Mouse (Mus musculus): ENCODE measurements around the gene Actr6. TPM values are rescaled to one million over a fixed set of nuclear protein-coding genes. Genes with fewer than 3 reads are reported as not detected.
"Not testable (repeated sequence)": the region's sequence is repeated elsewhere in the genome, so short reads cannot be mapped to it uniquely, and the experiment has no call there.

Actr6 gene
- polyA plus RNA-seq, 1 experiment from 2014 or later = 33.2 TPM

DNA sequence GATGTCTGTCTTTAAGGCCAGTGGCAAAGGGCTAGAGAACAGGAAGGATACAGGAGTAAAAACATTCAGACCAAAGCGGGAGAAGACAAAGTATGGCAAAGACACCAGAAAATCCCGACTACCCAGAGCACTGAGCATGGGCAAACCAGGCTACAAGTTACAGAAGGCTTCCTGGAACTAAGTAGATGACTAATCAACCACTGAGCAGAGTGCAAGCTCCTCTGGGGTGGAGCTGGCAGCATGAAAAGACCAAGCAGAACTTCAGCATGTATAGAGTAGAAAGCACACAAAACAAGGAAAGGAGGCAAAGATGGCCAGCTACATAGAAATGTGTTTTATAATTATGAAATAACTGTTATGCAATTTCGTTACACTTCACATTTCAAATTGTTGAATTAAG lies 51.6 kb downstream of the Actr6 start:
- peaks cover 21% of the 10 kb centered on the region for H3K4me1 ChIP-seq (replicated peaks; ENCODE audit: control insufficient read depth, insufficient read depth, low read length)
- no peak for ATAC-seq (replicated peaks; ENCODE audit: low FRiP score)
- 75% methylated on average over 3 of the region's 3 CpGs for WGBS

DNA sequence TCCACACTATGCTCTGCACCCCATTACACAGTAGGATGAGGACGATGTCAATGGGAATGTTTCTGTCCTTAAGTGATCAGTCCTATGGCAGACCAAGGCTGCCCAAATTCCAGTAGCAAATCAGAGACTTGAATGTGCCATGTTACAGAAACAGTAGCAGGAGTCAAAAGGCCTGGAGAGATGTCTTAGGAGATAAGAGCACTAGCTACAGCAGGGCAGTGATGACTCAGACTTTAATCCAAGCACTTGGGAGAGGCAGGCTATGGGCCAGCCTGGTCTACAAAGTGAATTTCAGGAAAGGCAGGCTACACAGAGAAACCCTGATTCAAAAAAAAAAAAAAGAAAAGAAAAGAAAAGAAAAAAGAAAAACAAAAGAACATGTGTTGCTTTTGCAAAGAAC lies 52.6 kb downstream of the Actr6 start:
- Histone ChIP-seq H3K4me2 (no peak overlapping the region), H3K4me3 (ENCODE audit: low read depth, low read length) (no peak overlapping the region), H3K9ac (ENCODE audit: low read depth, low read length) (no peak overlapping the region), H3K9me3 (ENCODE audit: control insufficient read depth, low read length) (no peaks in the 10 kb centered on the region), H3K27ac (ENCODE audit: low read depth, low read length) (no peak overlapping the region), H3K4me1 (replicated peaks; ENCODE audit: control insufficient read depth, insufficient read depth, low read length) (peaks cover 14% of the 10 kb centered on the region), H3K36me3 (ENCODE audit: control insufficient read depth, insufficient read depth, low read length) (peaks cover 3% of the 10 kb centered on the region; the same call in 1 of the 2 replicates), H3K27me3 (replicated peaks; ENCODE audit: control insufficient read depth, insufficient read depth, low read length) (no peaks in the 10 kb centered on the region)
- ATAC-seq (replicated peaks; ENCODE audit: low FRiP score) (no peak), DNase-seq (ENCODE audit: low spot score) (no peak)
- 98% methylated on average over 1 of the region's 1 CpGs for WGBS

More for the DNA sequence above, 51.6 kb downstream of the Actr6 start:
- Histone ChIP-seq H3K27me3 (replicated peaks; ENCODE audit: control insufficient read depth, insufficient read depth, low read length) (no peaks in the 10 kb centered on the region), H3K36me3 (ENCODE audit: control insufficient read depth, insufficient read depth, low read length) (peaks cover 3% of the 10 kb centered on the region; the same call in 1 of the 2 replicates), H3K9ac (ENCODE audit: low read depth, low read length) (no peak overlapping the region), H3K27ac (ENCODE audit: low read depth, low read length) (no peak overlapping the region), H3K4me3 (ENCODE audit: low read depth, low read length) (no peak overlapping the region), H3K4me2 (no peak overlapping the region), H3K9me3 (ENCODE audit: control insufficient read depth, low read length) (no peaks in the 10 kb centered on the region)
- DNase-seq (ENCODE audit: low spot score) = no peak

DNA sequence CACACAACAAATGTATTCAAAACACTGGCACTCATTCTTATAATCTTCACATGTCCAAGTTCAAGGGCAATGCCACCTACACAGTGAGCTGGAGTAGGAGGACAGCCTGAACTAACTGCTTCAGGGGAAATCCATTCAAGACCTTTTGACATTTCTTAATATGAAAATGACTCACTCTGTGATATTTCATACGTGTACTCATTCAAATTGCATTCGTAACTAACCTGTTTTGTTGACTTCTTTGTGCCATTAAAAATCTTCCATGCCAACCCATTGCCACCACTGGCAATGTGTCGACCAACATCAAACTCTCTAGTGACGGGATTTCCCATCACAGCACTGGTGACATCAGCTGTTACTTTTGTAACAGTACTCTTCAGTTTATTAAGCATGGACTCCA lies 54.0 kb downstream of the Actr6 start:
- no peak overlapping the region for H3K9ac ChIP-seq (ENCODE audit: low read depth, low read length)
- no peak overlapping the region for H3K4me2 ChIP-seq
- H3K9me3 ChIP-seq (ENCODE audit: control insufficient read depth, low read length) = no peaks in the 10 kb centered on the region
- H3K27ac ChIP-seq (ENCODE audit: low read depth, low read length) = no peak overlapping the region
- ATAC-seq (replicated peaks; ENCODE audit: low FRiP score) (no peak), DNase-seq (ENCODE audit: low spot score) (no peak)
- no peak overlapping the region for H3K4me3 ChIP-seq (ENCODE audit: low read depth, low read length)
- peaks cover 14% of the 10 kb centered on the region for H3K4me1 ChIP-seq (replicated peaks; ENCODE audit: control insufficient read depth, insufficient read depth, low read length)
- H3K27me3 ChIP-seq (replicated peaks; ENCODE audit: control insufficient read depth, insufficient read depth, low read length) = no peaks in the 10 kb centered on the region
- 92% methylated on average over 4 of the region's 4 CpGs for WGBS
- H3K36me3 ChIP-seq (ENCODE audit: control insufficient read depth, insufficient read depth, low read length) = peaks cover 3% of the 10 kb centered on the region; the same call in 1 of the 2 replicates

DNA sequence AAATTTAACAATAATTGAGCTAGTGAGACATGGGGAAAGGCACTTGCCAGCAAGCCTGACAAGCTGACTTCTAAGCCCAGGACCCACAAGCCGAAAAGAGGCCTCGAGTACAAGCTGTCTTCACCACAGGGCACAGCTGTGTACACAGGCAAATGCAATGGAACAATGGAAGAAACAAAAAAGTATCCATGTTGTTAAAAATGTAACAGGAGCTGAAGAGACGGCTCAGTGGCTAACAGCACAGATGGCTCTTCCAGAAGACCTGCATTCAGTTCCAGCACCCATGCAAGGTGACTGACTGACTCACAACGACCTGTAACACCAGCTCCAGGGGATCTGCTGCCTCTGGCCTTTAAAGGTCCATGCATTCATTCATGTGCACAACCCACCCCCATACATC lies 55.5 kb downstream of the Actr6 start:
- H3K36me3 ChIP-seq (ENCODE audit: control insufficient read depth, insufficient read depth, low read length) = peaks cover 3% of the 10 kb centered on the region; the same call in 1 of the 2 replicates
- ATAC-seq (replicated peaks; ENCODE audit: low FRiP score) (no peak), DNase-seq (ENCODE audit: low spot score) (no peak)
- no peak overlapping the region for H3K4me3 ChIP-seq (ENCODE audit: low read depth, low read length)
- H3K27me3 ChIP-seq (replicated peaks; ENCODE audit: control insufficient read depth, insufficient read depth, low read length) = no peaks in the 10 kb centered on the region
- no peak overlapping the region for H3K9ac ChIP-seq (ENCODE audit: low read depth, low read length)
- no peak overlapping the region for H3K4me2 ChIP-seq
- peaks cover 5% of the 10 kb centered on the region; the same call in 1 of the 2 replicates for H3K4me1 ChIP-seq (replicated peaks; ENCODE audit: control insufficient read depth, insufficient read depth, low read length)
- no peak overlapping the region for H3K27ac ChIP-seq (ENCODE audit: low read depth, low read length)
- H3K9me3 ChIP-seq (ENCODE audit: control insufficient read depth, low read length) = no peaks in the 10 kb centered on the region
- 79% methylated on average over 4 of the region's 4 CpGs for WGBS

DNA sequence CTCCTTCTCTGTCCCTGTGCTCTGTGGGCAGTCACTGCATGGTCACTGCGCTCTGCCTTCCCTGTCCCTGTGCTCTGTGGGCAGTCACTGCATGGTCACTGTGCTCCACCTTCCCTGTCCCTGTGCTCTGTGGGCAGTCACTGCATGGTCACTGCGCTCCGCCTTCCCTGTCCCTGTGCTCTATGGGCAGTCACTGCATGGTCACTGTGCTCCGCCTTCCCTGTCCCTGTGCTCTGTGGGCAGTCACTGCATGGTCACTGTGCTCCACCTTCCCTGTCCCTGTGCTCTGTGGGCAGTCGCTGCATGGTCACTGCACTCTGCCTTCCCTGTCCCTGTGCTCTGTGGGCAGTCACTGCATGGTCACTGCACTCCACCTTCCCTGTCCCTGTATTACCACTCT lies 61.7 kb downstream of the Actr6 start:
- not testable (repeated sequence) for H3K4me1 ChIP-seq (replicated peaks; ENCODE audit: control insufficient read depth, insufficient read depth, low read length); H3K27me3 ChIP-seq (replicated peaks; ENCODE audit: control insufficient read depth, insufficient read depth, low read length); H3K27ac ChIP-seq (ENCODE audit: low read depth, low read length); H3K36me3 ChIP-seq (ENCODE audit: control insufficient read depth, insufficient read depth, low read length); H3K4me3 ChIP-seq (ENCODE audit: low read depth, low read length); H3K9ac ChIP-seq (ENCODE audit: low read depth, low read length); DNase-seq (ENCODE audit: low spot score); H3K4me2 ChIP-seq; H3K9me3 ChIP-seq (ENCODE audit: control insufficient read depth, low read length); ATAC-seq (replicated peaks; ENCODE audit: low FRiP score)
- 99% methylated on average over 5 of the region's 5 CpGs for WGBS

DNA sequence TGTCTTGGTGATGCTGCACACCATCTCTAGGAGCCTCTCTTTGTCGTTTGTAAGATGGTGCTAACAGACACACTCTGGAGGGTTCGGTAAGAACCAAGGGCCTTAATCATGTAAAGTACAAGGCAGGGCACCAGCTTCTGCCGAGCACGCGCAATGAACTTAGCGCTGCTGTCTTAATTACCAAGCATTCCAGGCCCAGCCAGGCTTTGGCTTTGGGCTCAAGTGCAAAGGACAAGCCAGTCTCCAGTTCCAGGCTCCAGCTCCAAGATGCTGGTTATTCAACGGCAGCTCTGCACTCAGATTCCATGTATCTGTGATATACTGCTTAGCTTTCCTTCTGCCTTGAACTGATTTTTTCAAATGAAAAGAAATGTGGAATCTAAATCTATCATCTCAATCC lies 64.5 kb downstream of the Actr6 start:
- H3K27me3 ChIP-seq (replicated peaks; ENCODE audit: control insufficient read depth, insufficient read depth, low read length) = no peaks in the 10 kb centered on the region
- no peak overlapping the region for H3K9ac ChIP-seq (ENCODE audit: low read depth, low read length)
- 87% methylated on average over 7 of the region's 7 CpGs for WGBS
- DNase-seq (ENCODE audit: low spot score) = no peak
- H3K36me3 ChIP-seq (ENCODE audit: control insufficient read depth, insufficient read depth, low read length) = no peaks in the 10 kb centered on the region; the same call in 1 of the 2 replicates
- no peak overlapping the region for H3K27ac ChIP-seq (ENCODE audit: low read depth, low read length)
- no peak overlapping the region for H3K4me2 ChIP-seq
- no peaks in the 10 kb centered on the region for H3K9me3 ChIP-seq (ENCODE audit: control insufficient read depth, low read length)
- H3K4me1 ChIP-seq (replicated peaks; ENCODE audit: control insufficient read depth, insufficient read depth, low read length) = no peaks in the 10 kb centered on the region
- no peak overlapping the region for H3K4me3 ChIP-seq (ENCODE audit: low read depth, low read length)
- no peak for ATAC-seq (replicated peaks; ENCODE audit: low FRiP score)

DNA sequence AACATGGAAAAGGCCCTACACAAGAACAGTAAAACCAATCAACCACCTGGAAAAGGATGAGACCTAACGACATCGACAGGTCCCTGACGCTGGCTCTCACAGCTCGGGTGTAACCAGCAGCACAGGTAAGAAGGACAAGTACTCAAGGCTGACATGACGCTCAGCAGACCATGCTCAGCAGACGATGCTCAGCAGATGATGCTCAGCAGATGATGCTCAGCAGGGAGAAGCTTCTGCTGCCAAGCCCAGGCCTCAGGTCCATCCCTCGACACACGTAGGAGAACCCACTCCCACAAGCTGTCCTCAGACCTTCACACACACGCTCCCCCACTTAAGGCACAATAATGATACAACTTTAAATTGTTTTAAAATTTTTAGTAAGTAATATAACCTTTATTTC lies 66.4 kb downstream of the Actr6 start:
- Histone ChIP-seq H3K4me2 (no peak overlapping the region), H3K27ac (ENCODE audit: low read depth, low read length) (no peak overlapping the region), H3K27me3 (replicated peaks; ENCODE audit: control insufficient read depth, insufficient read depth, low read length) (no peaks in the 10 kb centered on the region), H3K36me3 (ENCODE audit: control insufficient read depth, insufficient read depth, low read length) (no peaks in the 10 kb centered on the region; the same call in 1 of the 2 replicates), H3K4me3 (ENCODE audit: low read depth, low read length) (no peak overlapping the region), H3K9me3 (ENCODE audit: control insufficient read depth, low read length) (no peaks in the 10 kb centered on the region), H3K9ac (ENCODE audit: low read depth, low read length) (no peak overlapping the region), H3K4me1 (replicated peaks; ENCODE audit: control insufficient read depth, insufficient read depth, low read length) (no peaks in the 10 kb centered on the region)
- WGBS = 91% methylated on average over 9 of the region's 9 CpGs
- DNase-seq (ENCODE audit: low spot score) = no peak
- ATAC-seq (replicated peaks; ENCODE audit: low FRiP score) = no peak

DNA sequence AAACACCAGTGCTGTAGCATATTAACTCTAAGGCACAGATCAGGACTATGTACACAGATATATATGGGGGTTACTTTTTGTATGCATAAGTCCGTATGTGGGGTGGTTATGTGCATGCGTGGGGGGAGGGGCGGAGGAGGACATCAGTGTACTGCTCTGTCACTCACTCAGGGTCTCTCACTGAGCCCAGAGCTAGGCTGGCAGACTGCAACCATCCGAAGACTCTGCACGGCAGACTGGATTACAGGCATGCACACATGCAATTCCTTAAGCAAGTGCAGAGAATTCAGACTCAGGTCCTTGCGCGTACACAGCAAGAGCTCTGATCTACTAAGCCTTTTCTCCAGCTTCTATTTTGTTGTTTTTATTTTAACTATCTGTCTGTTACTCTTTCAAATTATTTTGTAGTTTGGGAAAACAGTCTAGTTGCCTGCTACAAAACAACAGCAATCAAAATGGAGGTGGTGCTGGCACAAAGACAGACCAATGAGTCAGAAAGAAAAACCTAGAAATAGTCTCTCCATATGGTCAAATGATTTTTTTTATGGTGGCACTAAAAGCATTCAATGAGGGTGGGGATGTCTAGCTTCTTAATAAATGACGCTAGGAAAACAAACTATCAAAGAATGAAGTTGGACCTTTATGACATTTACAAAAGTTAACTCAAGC lies 67.0 kb downstream of the Actr6 start:
- Histone ChIP-seq H3K9ac (ENCODE audit: low read depth, low read length) (no peak overlapping the region), H3K27ac (ENCODE audit: low read depth, low read length) (no peak overlapping the region), H3K9me3 (ENCODE audit: control insufficient read depth, low read length) (no peaks in the 10 kb centered on the region), H3K4me1 (replicated peaks; ENCODE audit: control insufficient read depth, insufficient read depth, low read length) (no peaks in the 10 kb centered on the region), H3K36me3 (ENCODE audit: control insufficient read depth, insufficient read depth, low read length) (no peaks in the 10 kb centered on the region; the same call in 1 of the 2 replicates), H3K4me2 (no peak overlapping the region), H3K27me3 (replicated peaks; ENCODE audit: control insufficient read depth, insufficient read depth, low read length) (no peaks in the 10 kb centered on the region), H3K4me3 (ENCODE audit: low read depth, low read length) (no peak overlapping the region)
- WGBS = 94% methylated on average over 8 of the region's 8 CpGs
- ATAC-seq (replicated peaks; ENCODE audit: low FRiP score) (no peak), DNase-seq (ENCODE audit: low spot score) (no peak)

Data from liver, embryonic 11.5 days (tissue).